Mouse (Mus musculus): ENCODE data around the gene Xkr8.
A peak's percentile ranks its signal among the peaks of the same experiment; 100 is the strongest.
"Not testable (repeated sequence)": the region's sequence is repeated elsewhere in the genome, so short reads cannot be mapped to it uniquely, and the experiment has no call there.

The Xkr8 gene

GRCm38 (mm10) chr4:132732148-132732684, at the start of gene Xkr8:
TSS of gene Xkr8 (minus strand) at chr4:132732546.
- peak; percentile 88 for DNase-seq

- DNase-seq, result no peak
Observed at GRCm38 (mm10) chr4:132780288-132780687, 47.9 kb upstream of the Xkr8 start.

- no peak for DNase-seq
Observed at GRCm38 (mm10) chr4:132778562-132779201, 46.3 kb upstream of the Xkr8 start.

GRCm38 (mm10) chr4:132776764-132777163, 44.4 kb upstream of the Xkr8 start:
- DNase-seq, result peak; percentile 36 to 52

- no peak for DNase-seq
Observed at GRCm38 (mm10) chr4:132774905-132775304, 42.6 kb upstream of the Xkr8 start.

GRCm38 (mm10) chr4:132771776-132772175, 39.4 kb upstream of the Xkr8 start:
- no peak for DNase-seq

GRCm38 (mm10) chr4:132767914-132768876, 35.8 kb upstream of the Xkr8 start, which contains the start of gene Rpa2:
TSS of gene Rpa2 (plus strand) at chr4:132768332.
- DNase-seq, result peak; percentile 98 to 99

GRCm38 (mm10) chr4:132763125-132763524, 30.8 kb upstream of the Xkr8 start:
- DNase-seq, result not testable (repeated sequence)

GRCm38 (mm10) chr4:132762602-132763001, 30.3 kb upstream of the Xkr8 start:
- no peak for DNase-seq

GRCm38 (mm10) chr4:132760296-132760695, 27.9 kb upstream of the Xkr8 start:
- DNase-seq, result no peak

- DNase-seq, result no peak
Observed at GRCm38 (mm10) chr4:132757633-132758351, 25.4 kb upstream of the Xkr8 start.

GRCm38 (mm10) chr4:132756974-132757373, 24.6 kb upstream of the Xkr8 start, which contains the start of gene Smpdl3b:
TSS of gene Smpdl3b (minus strand) at chr4:132757252.
- DNase-seq, result peak; percentile 42 to 43

- no peak for DNase-seq
Observed at GRCm38 (mm10) chr4:132752992-132753391, 20.6 kb upstream of the Xkr8 start.

GRCm38 (mm10) chr4:132749258-132749982, 17.1 kb upstream of the Xkr8 start:
- DNase-seq, result no peak

GRCm38 (mm10) chr4:132748778-132749177, 16.4 kb upstream of the Xkr8 start:
- no peak for DNase-seq

- no peak for DNase-seq
Observed at GRCm38 (mm10) chr4:132747664-132748259, 15.4 kb upstream of the Xkr8 start.

- no peak for DNase-seq
Observed at GRCm38 (mm10) chr4:132746911-132747517, 14.7 kb upstream of the Xkr8 start.

GRCm38 (mm10) chr4:132743992-132744911, 11.9 kb upstream of the Xkr8 start:
- DNase-seq, result no peak

- DNase-seq, result no peak
Observed at GRCm38 (mm10) chr4:132741491-132741890, 9.1 kb upstream of the Xkr8 start.

GRCm38 (mm10) chr4:132737154-132737553, 4.8 kb upstream of the Xkr8 start:
- not testable (repeated sequence) for DNase-seq
